Mouse (Mus musculus): ENCODE results near the gene Slc25a48.

- no peak for TF ChIP-seq CTCF (IDR thresholded peaks at IDR 0.05; ENCODE audit: low read depth)
- no peak for TF ChIP-seq EP300 (optimal IDR thresholded peaks at IDR 0.05)
Observed at GRCm38 (mm10) chr13:56462791-56463190, 24.6 kb downstream of the Slc25a48 start.

Data from stomach, postnatal 0 days (tissue).